Mouse (Mus musculus) liver, adult 2 months (tissue): ENCODE measurements around the gene Cytip.

Experiments used
- CTCF ChIP-seq: fragments of 200-500 bp; IDR thresholded peaks from 2 replicates; pipeline ENCODE4 v1.5.1; 2011; ENCODE audit warnings: low read depth, low read length, control low read depth
- POLR2A ChIP-seq: fragments of 200-500 bp; IDR thresholded peaks from 2 replicates; pipeline ENCODE4 v1.6.1; 2011; ENCODE audit warnings: low read length, control low read depth; ENCODE audit not compliant: insufficient read depth; ENCODE audit errors: extremely low read depth

GRCm38 (mm10) chr2:58179056-58179455, 16.3 kb downstream of the Cytip start:
- TF ChIP-seq CTCF, result no peak
- TF ChIP-seq POLR2A, result no peak
